Mouse (Mus musculus): ENCODE data around the gene Rmnd5b. TPM values are rescaled to one million over a fixed set of nuclear protein-coding genes. Genes with fewer than 3 reads are reported as not detected.
A peak's percentile ranks its signal among the peaks of the same experiment; 100 is the strongest.

The Rmnd5b gene
- polyA plus RNA-seq, 1 experiment = 62.3 TPM

DNA sequence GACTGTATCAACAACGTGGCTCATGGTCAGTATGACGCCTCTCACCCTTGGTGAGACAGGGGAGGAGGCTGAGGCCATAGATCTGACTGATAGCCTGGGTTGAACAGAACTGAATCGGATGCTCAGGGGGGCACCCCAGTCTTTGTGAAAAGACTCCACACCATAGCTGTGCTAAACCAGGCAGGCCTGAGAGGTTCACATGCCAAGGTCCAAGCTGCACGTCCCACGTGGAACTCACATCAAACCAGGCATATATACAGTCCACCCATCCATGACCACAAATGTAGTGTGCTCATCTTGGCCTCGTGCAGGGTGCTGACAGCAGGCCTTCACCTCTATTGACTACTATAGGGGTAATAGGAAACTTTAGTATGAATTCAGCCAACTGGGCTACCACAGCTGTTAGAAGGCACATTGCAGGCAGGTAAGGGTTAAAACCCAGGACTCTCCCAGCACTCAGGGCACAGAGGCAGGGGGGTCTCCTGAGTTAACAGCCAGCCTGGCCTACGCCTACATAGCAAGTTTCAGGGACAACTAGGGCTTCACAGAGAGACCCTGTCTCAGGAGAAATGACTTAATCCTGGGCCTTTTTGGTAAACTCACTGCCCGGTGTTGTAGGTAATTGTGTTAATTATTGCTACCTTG, 50.0 kb downstream of the Rmnd5b start:
- DNase-seq = no peak
- Histone ChIP-seq H3K4me3 (replicated peaks; ENCODE audit: insufficient read depth, low read depth, low read length) (peak overlapping the region; percentile 82), H3K27me3 (ENCODE audit: control insufficient read depth, insufficient read depth, low read length) (no peaks in the 10 kb centered on the region), H3K27ac (ENCODE audit: insufficient read depth, low read length) (no peak overlapping the region), H3K4me1 (ENCODE audit: control insufficient read depth, insufficient read depth, low read length) (peaks cover 6% of the 10 kb centered on the region)
- WGBS = 49% methylated on average over 8 of the region's 8 CpGs
- TF ChIP-seq CTCF (IDR thresholded peaks at IDR 0.05; ENCODE audit: borderline replicate concordance, insufficient read depth, low read depth, low read length) = no peak
- TF ChIP-seq POLR2A (IDR thresholded peaks at IDR 0.05; ENCODE audit: borderline replicate concordance, insufficient read depth, low read length) = no peak

GRCm38 (mm10) chr11:51584431-51585248, 51.1 kb downstream of the Rmnd5b start, which contains the start of gene Phykpl:
TSS of gene Phykpl (plus strand) at chr11:51584757.
- under 1% methylated on average over 59 of the region's 59 CpGs for whole genome bisulfite sequencing
- TF ChIP-seq CTCF (IDR thresholded peaks at IDR 0.05; ENCODE audit: borderline replicate concordance, insufficient read depth, low read depth, low read length) (peak; percentile 15; the same call in 1 of the 2 replicates), POLR2A (IDR thresholded peaks at IDR 0.05; ENCODE audit: borderline replicate concordance, insufficient read depth, low read length) (peak; percentile 85)
- peak within 1 kb of the TSS; percentile 93 for H3K4me3 ChIP-seq (replicated peaks; ENCODE audit: insufficient read depth, low read depth, low read length)
- H3K4me1 ChIP-seq (ENCODE audit: control insufficient read depth, insufficient read depth, low read length) = peaks cover 6% of the 10 kb centered on the region
- no peaks in the 10 kb centered on the region for H3K27me3 ChIP-seq (ENCODE audit: control insufficient read depth, insufficient read depth, low read length)
- peak within 1 kb of the TSS; percentile 52 for H3K27ac ChIP-seq (ENCODE audit: insufficient read depth, low read length)
- DNase-seq = peak; percentile 97 to 98

- TF ChIP-seq POLR2A (IDR thresholded peaks at IDR 0.05; ENCODE audit: borderline replicate concordance, insufficient read depth, low read length) = no peak
- TF ChIP-seq CTCF (IDR thresholded peaks at IDR 0.05; ENCODE audit: borderline replicate concordance, insufficient read depth, low read depth, low read length) = no peak
- 8% methylated on average over 9 of the region's 9 CpGs for WGBS
- DNase-seq = no peak
Measured at GRCm38 (mm10) chr11:51584057-51584430, 51.7 kb downstream of the Rmnd5b start.

DNA sequence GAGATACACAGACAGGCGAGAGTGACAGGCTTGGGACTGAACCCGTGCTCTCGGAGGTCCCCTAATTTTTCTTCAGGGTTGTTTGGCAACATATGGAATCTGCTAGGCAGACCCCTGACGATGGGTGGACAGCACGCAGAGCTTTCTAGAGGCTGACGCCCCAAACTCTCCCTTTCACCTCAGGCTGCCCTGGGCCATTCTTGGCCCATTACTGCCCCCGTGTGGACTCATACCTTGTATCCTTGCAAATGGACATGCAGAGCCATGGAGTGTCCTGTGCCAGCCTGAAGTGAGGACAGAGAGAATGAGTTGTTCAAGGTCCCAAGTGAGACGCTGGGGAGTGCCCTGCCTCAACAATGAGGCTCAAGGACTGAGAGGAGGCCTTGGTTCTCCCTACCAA, 53.0 kb downstream of the Rmnd5b start:
- Histone ChIP-seq H3K27me3 (ENCODE audit: control insufficient read depth, insufficient read depth, low read length) (no peaks in the 10 kb centered on the region), H3K27ac (ENCODE audit: insufficient read depth, low read length) (no peak overlapping the region), H3K4me3 (replicated peaks; ENCODE audit: insufficient read depth, low read depth, low read length) (no peak overlapping the region), H3K4me1 (ENCODE audit: control insufficient read depth, insufficient read depth, low read length) (peaks cover 6% of the 10 kb centered on the region)
- DNase-seq = peak; percentile 65 to 66
- 24% methylated on average over 8 of the region's 8 CpGs for WGBS
- TF ChIP-seq CTCF (IDR thresholded peaks at IDR 0.05; ENCODE audit: borderline replicate concordance, insufficient read depth, low read depth, low read length) (peak; percentile 60; the same call in 1 of the 2 replicates), POLR2A (IDR thresholded peaks at IDR 0.05; ENCODE audit: borderline replicate concordance, insufficient read depth, low read length) (no peak)

More at GRCm38 (mm10) chr11:51584057-51584430, 51.7 kb downstream of the Rmnd5b start:
- Histone ChIP-seq H3K4me3 (replicated peaks; ENCODE audit: insufficient read depth, low read depth, low read length) (peak overlapping the region; percentile 93), H3K27me3 (ENCODE audit: control insufficient read depth, insufficient read depth, low read length) (no peaks in the 10 kb centered on the region), H3K27ac (ENCODE audit: insufficient read depth, low read length) (peak overlapping the region; percentile 50), H3K4me1 (ENCODE audit: control insufficient read depth, insufficient read depth, low read length) (peaks cover 6% of the 10 kb centered on the region)

DNA sequence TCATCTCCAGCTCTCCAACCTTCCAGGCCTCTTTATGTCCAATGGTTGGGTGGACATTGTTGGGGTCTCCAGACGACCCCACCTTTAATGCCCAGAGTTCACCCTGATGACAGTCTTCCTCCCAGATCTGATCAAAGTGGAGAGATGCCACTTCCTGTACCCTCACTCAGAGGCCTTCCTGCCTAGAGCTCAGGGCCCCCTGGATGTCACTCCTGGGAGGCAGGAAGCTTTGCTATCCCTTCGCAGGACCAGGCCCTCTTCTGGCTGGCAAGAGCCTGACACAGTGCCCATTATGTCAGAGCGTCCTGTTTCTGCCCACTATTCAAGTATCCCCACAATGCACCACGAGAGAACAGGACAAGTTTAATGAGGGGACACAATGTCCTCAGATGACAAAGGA, 56.7 kb downstream of the Rmnd5b start:
- DNase-seq = no peak
- 76% methylated on average over 4 of the region's 4 CpGs for WGBS
- Histone ChIP-seq H3K4me1 (ENCODE audit: control insufficient read depth, insufficient read depth, low read length) (peaks cover 9% of the 10 kb centered on the region), H3K27ac (ENCODE audit: insufficient read depth, low read length) (no peak overlapping the region), H3K27me3 (ENCODE audit: control insufficient read depth, insufficient read depth, low read length) (no peaks in the 10 kb centered on the region), H3K4me3 (replicated peaks; ENCODE audit: insufficient read depth, low read depth, low read length) (no peak overlapping the region)
- no peak for TF ChIP-seq POLR2A (IDR thresholded peaks at IDR 0.05; ENCODE audit: borderline replicate concordance, insufficient read depth, low read length)
- no peak for TF ChIP-seq CTCF (IDR thresholded peaks at IDR 0.05; ENCODE audit: borderline replicate concordance, insufficient read depth, low read depth, low read length)

GRCm38 (mm10) chr11:51577587-51577986, 58.1 kb downstream of the Rmnd5b start:
- WGBS = 97% methylated on average over 7 of the region's 7 CpGs
- no peak for TF ChIP-seq POLR2A (IDR thresholded peaks at IDR 0.05; ENCODE audit: borderline replicate concordance, insufficient read depth, low read length)
- TF ChIP-seq CTCF (IDR thresholded peaks at IDR 0.05; ENCODE audit: borderline replicate concordance, insufficient read depth, low read depth, low read length) = no peak
- no peaks in the 10 kb centered on the region for H3K27me3 ChIP-seq (ENCODE audit: control insufficient read depth, insufficient read depth, low read length)
- H3K4me3 ChIP-seq (replicated peaks; ENCODE audit: insufficient read depth, low read depth, low read length) = no peak overlapping the region
- peaks cover 9% of the 10 kb centered on the region for H3K4me1 ChIP-seq (ENCODE audit: control insufficient read depth, insufficient read depth, low read length)
- no peak overlapping the region for H3K27ac ChIP-seq (ENCODE audit: insufficient read depth, low read length)
- DNase-seq = no peak

GRCm38 (mm10) chr11:51576454-51576853, 59.2 kb downstream of the Rmnd5b start:
- WGBS = 7% methylated on average over 4 of the region's 4 CpGs
- peaks cover 9% of the 10 kb centered on the region for H3K4me1 ChIP-seq (ENCODE audit: control insufficient read depth, insufficient read depth, low read length)
- H3K27me3 ChIP-seq (ENCODE audit: control insufficient read depth, insufficient read depth, low read length) = no peaks in the 10 kb centered on the region
- H3K4me3 ChIP-seq (replicated peaks; ENCODE audit: insufficient read depth, low read depth, low read length) = no peak overlapping the region
- TF ChIP-seq CTCF (IDR thresholded peaks at IDR 0.05; ENCODE audit: borderline replicate concordance, insufficient read depth, low read depth, low read length) (no peak), POLR2A (IDR thresholded peaks at IDR 0.05; ENCODE audit: borderline replicate concordance, insufficient read depth, low read length) (no peak)
- H3K27ac ChIP-seq (ENCODE audit: insufficient read depth, low read length) = no peak overlapping the region
- DNase-seq = no peak

Other genes starting within 250 kb of the Rmnd5b start
- 19.3 and 23.2 TPM in 2 replicates for gene Phykpl, start 51.1 kb downstream of the Rmnd5b start, polyA plus RNA-seq (2012; rRNA removed)
- gene Hnrnpab, start 29.0 kb downstream of the Rmnd5b start, polyA plus RNA-seq (2012; rRNA removed) = 101 and 103 TPM in 2 replicates
- 45.2 and 48.4 TPM in 2 replicates for gene Nhp2, start 16.2 kb downstream of the Rmnd5b start, polyA plus RNA-seq (2012; rRNA removed)
- gene N4bp3, start 14.9 kb upstream of the Rmnd5b start, polyA plus RNA-seq (2012; rRNA removed) = 15.3 and 16.7 TPM in 2 replicates
- gene D930048N14Rik, start 15.1 kb upstream of the Rmnd5b start, polyA plus RNA-seq (2012; rRNA removed) = 3.8 and 4.1 TPM in 2 replicates
- 47.9 and 48.7 TPM in 2 replicates for gene 0610009B22Rik, start 53.0 kb upstream of the Rmnd5b start, polyA plus RNA-seq (2012; rRNA removed)
- 11.0 and 12.3 TPM in 2 replicates for gene Sec24a, start 127.7 kb upstream of the Rmnd5b start, polyA plus RNA-seq (2012; rRNA removed)
- gene Sar1b, start 127.8 kb upstream of the Rmnd5b start, polyA plus RNA-seq (2012; rRNA removed) = 93.3 and 95.1 TPM in 2 replicates
- gene Jade2, start 221.8 kb upstream of the Rmnd5b start, polyA plus RNA-seq (2012; rRNA removed) = 21.8 and 21.9 TPM in 2 replicates

Measured in cerebellum, adult 2 months (tissue).